Mouse (Mus musculus): ENCODE data around the gene Nr0b2. TPM values are rescaled to one million over a fixed set of nuclear protein-coding genes. Genes with fewer than 3 reads are reported as not detected.

Nr0b2 gene
- not detected for total RNA-seq (2023)

DNA sequence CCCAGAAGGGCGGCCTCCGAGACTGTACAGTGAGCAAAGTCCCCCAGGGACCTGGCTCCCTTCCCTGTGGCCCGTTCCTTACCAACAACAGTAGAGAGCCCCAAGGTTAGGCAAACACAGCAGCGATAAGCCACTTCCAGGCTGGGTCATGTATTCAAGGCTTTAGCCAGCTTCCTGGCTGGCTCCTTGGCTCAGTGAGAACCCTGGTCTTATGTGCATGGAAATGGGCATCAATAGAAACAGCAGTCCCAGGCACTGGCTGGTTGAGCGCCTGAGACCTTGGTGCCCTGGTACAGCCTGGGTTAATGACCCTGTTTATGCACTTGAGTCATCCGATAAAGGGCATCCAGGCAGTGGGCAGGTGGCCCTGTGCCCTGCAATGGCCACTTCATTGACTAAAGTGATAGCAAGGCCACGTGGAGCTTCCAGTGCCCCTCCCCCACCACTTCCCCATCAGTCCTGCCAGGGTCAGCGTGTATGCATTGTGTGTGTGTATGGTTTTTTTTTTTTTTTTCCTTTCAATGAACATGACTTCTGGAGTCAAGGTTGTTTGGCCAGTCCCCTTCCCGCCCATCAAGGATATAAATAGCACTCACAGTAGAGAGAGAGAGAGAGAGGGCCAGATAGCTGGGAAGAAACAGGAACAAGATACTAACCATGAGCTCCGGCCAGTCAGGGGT lies at the start of gene Nr0b2:
Nr0b2 (plus strand) TSS at position 609 of the 680 bp plus-strand sequence.

DNA sequence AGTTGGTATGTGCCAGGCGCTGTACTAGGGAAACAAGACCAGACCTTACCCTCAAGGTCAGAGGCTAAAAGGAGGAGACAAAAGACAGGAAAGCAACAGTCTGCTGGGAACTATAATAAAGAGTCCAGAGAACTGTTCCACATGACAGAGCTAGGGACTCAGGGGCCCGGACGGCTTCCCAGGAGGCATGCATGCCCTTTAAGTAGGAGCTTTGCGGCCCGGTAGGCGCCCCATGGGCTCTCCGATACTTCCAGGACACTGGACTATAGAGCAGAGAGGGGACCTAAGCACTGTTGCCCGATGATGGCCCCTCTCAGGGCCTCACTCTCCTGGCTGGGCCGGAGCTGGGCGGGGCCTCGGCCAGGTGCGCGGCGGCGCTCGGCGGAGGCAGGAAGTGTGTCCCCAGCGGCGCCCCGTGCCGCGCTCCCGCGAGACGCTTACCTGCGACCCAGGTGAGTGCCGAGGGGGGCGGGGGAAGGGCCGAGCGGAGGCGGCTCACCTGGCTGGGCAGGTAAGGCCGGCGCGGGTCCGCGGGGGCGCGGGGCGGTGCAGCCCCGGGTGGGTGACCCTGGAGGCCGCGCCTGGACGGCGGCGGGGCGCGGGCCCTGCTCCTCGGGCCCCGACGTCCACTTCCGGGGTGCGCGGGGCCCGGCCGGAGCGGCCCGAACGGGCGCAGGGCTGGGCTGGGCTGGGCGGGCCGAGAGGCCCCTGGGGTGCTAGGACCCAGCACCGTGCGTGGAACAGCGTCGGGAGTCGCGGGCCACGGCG lies 34.4 kb upstream of the Nr0b2 start, which contains the start of gene Kdf1:
Kdf1 (plus strand) TSS at position 363 of the 768 bp plus-strand sequence.

GRCm38 (mm10) chr4:133545272-133546231 lies 7.6 kb upstream of the Nr0b2 start, which contains the start of gene Nudc:
Gene Nudc, minus strand, starts transcription at chr4:133545996.

GRCm38 (mm10) chr4:133574070-133574842 lies 21.1 kb downstream of the Nr0b2 start, which contains the start of gene Gpatch3:
Gene Gpatch3, plus strand, starts transcription at chr4:133574745.

DNA sequence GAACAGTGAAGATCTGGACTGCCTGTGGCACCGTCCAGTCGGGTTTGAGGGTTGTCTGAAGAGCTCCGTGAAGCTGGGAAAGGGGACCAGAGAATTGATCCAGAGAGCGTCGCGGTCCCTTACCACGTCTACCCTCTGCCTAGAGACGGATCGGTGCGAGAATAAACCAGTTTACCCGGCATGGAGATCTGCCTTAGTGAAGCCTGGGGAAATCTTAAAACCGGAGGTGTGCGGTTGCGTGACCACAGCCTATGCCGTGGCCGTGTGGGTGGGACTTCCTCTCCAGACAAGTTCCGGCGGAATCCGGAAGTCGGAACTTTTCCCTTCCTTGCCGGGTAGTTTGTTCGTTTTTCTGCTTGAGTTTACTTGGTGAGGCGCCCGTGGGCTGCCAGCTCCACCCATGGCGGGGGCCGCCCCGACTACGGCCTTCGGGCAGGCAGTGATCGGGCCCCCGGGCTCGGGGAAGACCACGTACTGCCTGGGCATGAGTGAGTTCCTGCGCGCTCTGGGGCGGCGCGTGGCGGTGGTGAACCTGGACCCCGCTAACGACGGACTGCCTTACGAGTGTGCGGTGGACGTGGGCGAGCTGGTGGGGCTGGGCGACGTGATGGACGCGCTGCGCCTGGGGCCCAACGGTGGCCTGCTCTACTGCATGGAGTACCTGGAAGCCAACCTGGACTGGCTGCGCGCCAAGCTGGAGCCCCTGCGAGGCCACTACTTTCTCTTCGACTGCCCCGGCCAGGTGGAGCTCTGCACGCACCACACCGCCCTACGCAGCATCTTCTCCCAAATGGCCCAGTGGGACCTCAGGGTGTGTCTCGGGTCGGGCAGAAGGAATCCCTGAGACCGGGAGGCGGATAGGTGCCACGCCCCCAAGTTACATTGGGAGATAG lies 31.1 kb downstream of the Nr0b2 start, which contains the start of gene Gpn2:
Gpn2 (plus strand) TSS at position 304 of the 893 bp plus-strand sequence.

GRCm38 (mm10) chr4:133601721-133602218 lies 48.6 kb downstream of the Nr0b2 start, which contains the start of gene Sfn:
Gene Sfn, minus strand, starts transcription at chr4:133602168.

Other genes with a start within 250 kb of the Nr0b2 start
- 10 to 100 TPM; 55.9 to 59.9 TPM for gene Wdtc1, start 199.9 kb upstream of the Nr0b2 start, total RNA-seq (2023)
- gene Slc9a1, start 183.7 kb upstream of the Nr0b2 start, total RNA-seq (2023): 10 to 100 TPM; 62.6 to 62.7 TPM
- gene Tent5b, start 73.2 kb upstream of the Nr0b2 start, total RNA-seq (2023): not detected
- not detected for gene Trnp1, start 54.8 kb upstream of the Nr0b2 start, total RNA-seq (2023)
- gene Kdf1, start 34.4 kb upstream of the Nr0b2 start, total RNA-seq (2023): not detected
- gene Nudc, start 7.4 kb upstream of the Nr0b2 start, total RNA-seq (2023): 10 to 100 TPM; 47.1 to 54.2 TPM
- 10 to 100 TPM; 10.9 to 12.2 TPM for gene Gpatch3, start 21.4 kb downstream of the Nr0b2 start, total RNA-seq (2023)
- gene Gpn2, start 31.0 kb downstream of the Nr0b2 start, total RNA-seq (2023): 10 to 100 TPM; 11.8 to 13.3 TPM
- gene Sfn, start 48.8 kb downstream of the Nr0b2 start, total RNA-seq (2023): 10 to 100 TPM in 1 of 2 experiments, 1 to 10 TPM in 1; 9.9 to 12.1 TPM
- 100 to 1,000 TPM in 1 of 2 experiments, 10 to 100 TPM in 1; 90.6 to 113 TPM for gene Zdhhc18, start 96.8 kb downstream of the Nr0b2 start, total RNA-seq (2023)
- gene Pigv, start 119.3 kb downstream of the Nr0b2 start, total RNA-seq (2023): 10 to 100 TPM; 20.4 to 22.0 TPM
- gene Arid1a, start 203.4 kb downstream of the Nr0b2 start, total RNA-seq (2023): 100 to 1,000 TPM; 128 to 143 TPM

Data from neutrophil, adult 83 days (primary cell).